Mouse (Mus musculus) adrenal gland (tissue): ENCODE results near the gene Nxn.

Source experiments
- intact Hi-C: fragments of 180-260 bp; cut with DNase I; formaldehyde crosslinking; loops from one replicate; pipeline ENCODE4 v1.15.1; 2025
- long read RNA-seq, 2 experiments: library from polyadenylated mRNA; unstranded; transcript quantifications; one replicate each; pipeline ENCODE4 v2.0.0; 2020; ENCODE audit warnings: borderline replicate concordance in 1 of 2; ENCODE audit not compliant: insufficient replicate concordance in 1 of 2

Nxn gene
- long read RNA-seq, experiment 1, partial matches to known transcripts: 2 of 16 reads
- long read RNA-seq, experiment 1, other reads (novel, unspliced or antisense): 9 of 16 reads
- long read RNA-seq, experiment 2, partial matches to known transcripts: 7 of 9 reads
- long read RNA-seq, experiment 2, other reads (novel, unspliced or antisense): 1 of 9 reads

GRCm38 (mm10) chr11:76398798-76399586 lies at the start of gene Nxn:
TSS of gene Nxn (minus strand) at chr11:76399140.
- intact Hi-C loops: loop anchor here (2.0 to 5.0 kb wide), 3 partner anchors 37 to 127 kb away; no protein-coding TSS in a partner anchor

DNA sequence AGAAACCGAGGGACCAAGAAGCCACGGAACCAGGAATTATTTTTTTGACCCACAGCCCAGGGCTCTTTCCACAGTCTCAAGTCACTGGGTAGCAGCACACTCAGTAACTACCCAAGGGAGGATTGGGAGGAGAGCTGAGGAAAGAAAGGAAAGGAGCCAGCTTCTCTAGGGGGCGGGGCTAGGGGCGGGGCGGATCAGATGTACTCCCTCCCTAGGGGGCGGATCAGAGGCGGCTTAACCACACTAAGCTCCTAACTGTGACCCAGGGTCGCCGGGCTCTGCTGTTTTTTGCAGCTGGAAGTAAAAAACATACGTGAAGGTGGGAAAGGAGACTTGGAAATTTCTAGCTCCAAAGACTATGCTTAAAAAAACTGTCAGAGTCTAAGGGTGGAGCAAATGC lies 47.3 kb upstream of the Nxn start:
- intact Hi-C loops: no loop called here

GRCm38 (mm10) chr11:76445459-76445858 lies 46.5 kb upstream of the Nxn start:
- intact Hi-C loops: no loop called here

DNA sequence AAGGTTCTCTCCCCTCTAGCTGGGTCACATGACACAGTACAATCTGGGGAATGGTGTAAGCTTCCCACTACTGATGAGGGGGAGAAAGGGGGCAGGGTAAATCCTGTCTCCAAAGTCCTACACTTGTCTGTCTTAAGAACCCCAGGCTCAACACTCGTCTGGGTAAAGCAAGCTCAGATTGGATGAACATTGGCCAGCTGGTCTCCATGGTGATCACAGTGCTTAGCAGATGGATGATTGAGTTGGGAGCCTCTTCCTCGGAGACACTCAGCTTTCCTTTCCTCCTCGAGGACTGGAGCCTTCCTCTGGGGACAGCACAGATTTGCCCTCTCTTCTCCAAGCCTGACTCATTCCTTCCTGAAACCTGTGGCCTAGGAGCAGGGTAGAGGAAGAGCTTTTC lies 40.7 kb upstream of the Nxn start:
- intact Hi-C loops: no loop called here

DNA sequence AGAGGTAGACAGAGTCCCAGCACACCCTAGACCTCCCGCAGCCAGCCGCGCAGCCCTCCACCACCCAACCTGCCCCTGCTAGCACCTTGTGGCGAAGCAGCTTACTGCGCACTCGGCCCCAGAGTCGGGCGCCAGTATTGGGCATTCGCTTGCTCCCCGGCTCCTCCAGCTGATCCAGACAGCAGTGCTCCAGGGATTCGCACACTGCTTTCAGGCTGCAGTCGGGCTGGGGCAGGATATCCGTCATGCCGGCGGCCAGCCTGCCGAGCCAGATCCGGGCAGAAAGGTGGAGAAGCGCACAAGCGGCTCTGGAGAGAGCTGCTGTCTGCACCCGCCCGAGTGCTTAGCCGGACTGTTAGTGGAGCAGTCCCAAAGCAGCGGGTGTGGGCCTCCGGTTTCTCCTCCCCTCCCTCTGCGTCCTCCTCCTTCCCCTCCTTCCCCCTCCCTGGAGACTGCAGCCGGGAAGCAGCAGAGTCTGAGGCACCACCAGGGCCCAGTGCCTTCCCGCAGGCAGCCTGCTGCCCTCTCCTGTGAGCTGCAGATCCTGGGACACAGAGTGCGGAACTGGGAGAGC lies 38.0 kb upstream of the Nxn start:
- intact Hi-C loops: no loop called here

- intact Hi-C loops: no loop called here
These were observed 37.1 kb upstream of the Nxn start for GRCm38 (mm10) chr11:76436009-76436408.

DNA sequence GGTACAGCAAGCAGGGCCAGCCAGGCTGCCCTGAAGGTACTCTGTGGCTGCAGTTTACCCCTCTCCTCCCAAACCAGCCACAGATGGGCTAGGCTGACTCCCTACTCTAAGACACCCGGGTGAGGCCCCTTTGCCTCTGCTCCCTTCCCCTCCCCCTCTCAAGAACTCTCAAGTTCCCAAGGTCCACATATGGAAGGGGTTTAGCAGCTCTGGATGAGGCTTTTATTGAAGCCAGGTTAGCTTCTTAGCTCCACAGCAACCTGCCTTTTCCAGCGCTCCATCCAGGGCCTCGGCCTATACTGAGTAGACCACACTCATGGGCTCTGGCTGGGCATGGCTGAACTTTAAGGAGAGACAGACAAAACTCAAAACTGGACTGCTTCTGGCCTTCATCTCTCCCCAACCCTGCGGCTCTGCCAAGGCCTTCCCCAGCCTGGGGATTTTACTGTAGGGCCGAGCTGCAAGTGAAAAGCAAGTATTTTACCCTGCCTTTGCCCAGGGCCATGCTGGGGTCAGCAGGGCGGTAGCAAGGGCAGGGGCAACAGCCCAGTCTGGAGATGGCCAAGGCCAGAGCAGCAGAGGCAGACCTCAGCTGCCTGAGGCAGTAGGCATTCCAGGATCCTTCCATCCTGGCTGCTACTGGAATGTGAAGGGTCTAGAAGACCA lies 31.2 kb upstream of the Nxn start:
- intact Hi-C loops: no loop called here

DNA sequence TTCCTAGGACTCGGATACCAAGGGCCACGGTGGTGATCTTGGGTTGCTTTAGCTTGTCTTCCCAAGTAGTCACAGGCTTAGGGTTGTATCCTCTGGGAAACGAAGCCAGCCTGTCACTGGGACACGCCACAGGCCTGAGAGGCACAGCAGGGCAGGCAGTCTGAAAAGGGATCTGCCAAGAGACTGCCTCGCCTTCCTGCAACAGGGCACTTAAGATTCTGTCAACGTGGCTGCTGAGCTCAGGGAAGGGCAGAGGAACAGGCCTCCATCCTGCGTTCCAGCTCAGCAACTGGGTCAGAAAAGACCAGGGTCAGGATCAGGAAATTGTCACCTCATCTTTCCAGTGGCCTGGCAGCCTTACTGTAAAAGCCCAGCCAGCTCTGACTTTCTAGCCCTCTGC lies 30.6 kb upstream of the Nxn start:
- intact Hi-C loops: no loop called here

DNA sequence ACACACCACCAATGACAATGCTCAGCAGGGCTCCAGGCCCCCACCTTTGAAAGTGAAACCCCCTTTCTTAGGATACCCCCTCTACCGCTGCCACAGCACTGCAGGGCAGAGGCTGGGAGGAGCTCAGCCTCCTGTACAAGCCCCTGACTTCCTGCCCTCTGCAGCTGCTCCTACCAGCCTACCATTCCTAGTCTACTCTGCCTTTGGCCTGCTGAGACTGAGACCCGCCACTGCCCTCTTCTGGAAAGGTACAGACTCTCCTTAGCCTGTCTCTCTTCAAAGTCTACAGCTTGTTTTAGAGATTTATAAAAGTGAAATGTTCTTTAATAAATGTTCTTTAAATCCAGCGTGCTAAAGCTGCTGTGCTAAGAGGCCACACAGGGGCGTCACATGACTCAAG lies 30.1 kb upstream of the Nxn start:
- intact Hi-C loops: no loop called here

GRCm38 (mm10) chr11:76427781-76428180 lies 28.8 kb upstream of the Nxn start:
- intact Hi-C loops: no loop called here

- intact Hi-C loops: no loop called here
These were observed 26.8 kb upstream of the Nxn start for GRCm38 (mm10) chr11:76425749-76426148.

- intact Hi-C loops: no loop called here
These were observed 22.0 kb upstream of the Nxn start for GRCm38 (mm10) chr11:76420896-76421295.

DNA sequence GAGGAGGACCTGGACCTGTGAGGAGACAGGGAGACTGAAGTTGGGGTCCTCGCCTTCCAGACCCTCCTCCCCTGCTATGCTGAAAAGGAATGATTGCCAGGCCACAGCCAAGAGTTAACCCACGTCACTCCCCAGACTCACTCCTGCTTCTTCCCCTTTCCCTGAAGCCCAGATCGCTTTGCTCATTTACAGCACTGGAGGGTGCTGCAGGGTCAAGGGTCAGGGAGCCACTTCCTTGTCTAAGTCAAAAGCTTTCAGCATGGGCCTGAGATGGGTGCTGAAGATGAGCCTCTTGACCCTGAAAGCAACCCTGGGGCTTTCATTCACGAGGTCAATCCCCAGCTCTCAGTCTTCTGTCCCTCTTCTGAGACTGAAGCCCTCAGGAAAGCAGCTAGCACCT lies 20.2 kb upstream of the Nxn start:
- intact Hi-C loops: no loop called here

DNA sequence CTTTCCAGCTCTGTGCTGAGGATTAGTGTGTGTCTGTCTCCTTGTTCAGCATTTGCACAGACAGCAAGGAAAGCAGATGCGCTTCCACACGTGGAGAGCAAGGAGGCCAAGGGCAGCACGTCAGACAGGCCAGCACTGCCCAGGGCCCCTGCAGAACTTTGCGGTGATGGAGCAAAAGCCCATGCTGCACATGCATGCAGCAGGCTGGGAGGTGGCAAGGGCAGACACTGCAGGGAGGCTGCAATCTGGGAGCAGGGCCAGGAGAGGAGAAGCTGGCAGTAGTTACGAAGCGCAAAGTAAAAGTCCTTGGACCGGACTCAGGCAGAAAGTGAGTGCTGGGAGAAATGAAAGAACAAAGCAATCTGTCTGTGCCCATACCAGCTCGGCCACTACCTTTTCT lies 19.5 kb upstream of the Nxn start:
- intact Hi-C loops: no loop called here

GRCm38 (mm10) chr11:76415985-76416384 lies 17.0 kb upstream of the Nxn start:
- intact Hi-C loops: no loop called here

- intact Hi-C loops: no loop called here
These were observed 16.1 kb upstream of the Nxn start for GRCm38 (mm10) chr11:76415001-76415400.

- intact Hi-C loops: no loop called here
These were observed 14.3 kb upstream of the Nxn start for GRCm38 (mm10) chr11:76413202-76413601.

DNA sequence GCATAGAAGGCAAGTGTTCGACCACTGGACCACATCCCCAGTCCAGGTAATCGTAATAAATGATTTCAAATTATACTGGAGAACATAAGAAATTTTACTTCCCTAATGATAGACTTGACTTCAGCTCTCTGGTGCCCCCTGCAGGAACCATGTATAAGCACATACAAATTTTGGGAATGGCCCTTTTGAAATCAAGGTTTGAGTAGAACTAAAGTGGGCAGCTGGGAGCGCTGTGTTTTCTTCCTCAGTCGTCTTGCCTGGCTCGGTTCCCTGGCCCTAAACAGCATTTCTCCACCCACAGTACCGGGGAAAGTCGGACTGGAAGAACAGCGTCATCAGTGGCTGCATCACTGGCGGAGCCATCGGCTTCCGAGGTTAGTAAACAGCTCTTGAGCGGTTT lies 11.9 kb upstream of the Nxn start:
- intact Hi-C loops: loop anchor here (2.0 kb wide), 1 partner anchor 44 kb away; no protein-coding TSS in a partner anchor

DNA sequence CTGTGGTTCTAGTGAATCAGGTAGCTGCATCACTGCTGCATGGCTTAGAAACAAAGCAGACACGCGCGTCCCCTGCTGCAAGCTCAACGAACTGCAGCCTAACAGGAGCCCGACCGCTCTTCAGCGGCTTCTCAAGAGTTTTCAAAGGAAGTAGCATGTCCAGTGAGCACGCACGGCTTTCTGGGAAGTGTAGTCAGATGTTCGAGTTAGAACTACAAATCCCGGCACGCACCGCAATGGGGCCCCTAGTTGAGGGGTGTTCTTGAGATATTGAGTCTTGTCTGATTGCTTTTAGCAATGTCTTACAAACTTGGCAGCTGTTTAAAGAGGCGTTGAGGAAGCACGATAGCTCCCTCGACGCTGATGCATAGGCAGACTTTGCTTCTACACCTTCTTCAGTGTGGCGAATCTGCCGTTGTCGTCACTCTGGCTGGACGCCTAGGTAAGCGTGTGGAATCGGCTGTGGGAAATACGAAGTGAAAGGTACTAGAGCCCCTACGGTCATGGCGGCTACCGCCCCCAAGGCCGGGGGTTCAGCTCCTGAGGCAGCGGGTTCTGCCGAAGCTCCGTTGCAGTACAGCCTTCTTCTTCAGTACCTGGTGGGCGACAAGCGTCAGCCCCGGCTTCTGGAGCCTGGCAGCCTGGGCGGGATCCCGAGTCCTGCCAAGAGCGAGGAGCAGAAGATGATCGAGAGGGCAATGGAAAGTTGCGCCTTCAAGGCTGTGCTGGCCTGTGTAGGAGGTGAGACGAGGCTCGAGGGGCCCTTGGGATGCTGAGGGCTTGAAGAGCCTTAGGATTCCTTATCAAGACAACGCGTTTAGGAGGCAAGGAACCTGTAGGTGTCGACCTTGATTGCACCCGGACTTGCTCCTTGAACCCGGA lies 8.0 kb upstream of the Nxn start, which contains the start of gene Timm22:
Timm22 (plus strand) TSS at position 251 of the 882 bp plus-strand sequence.
- intact Hi-C loops: loop anchor here (10.0 kb wide), 2 partner anchors 232 to 322 kb away; partner anchors contain the start of genes Fam57a and Vps53

GRCm38 (mm10) chr11:76405626-76406264 lies 6.8 kb upstream of the Nxn start:
- intact Hi-C loops: loop anchor here (10.0 kb wide), 2 partner anchors 231 to 321 kb away; partner anchors contain the start of genes Fam57a and Vps53
